ENCODE assay signal across 17 mouse cellular contexts in the genomic region with DNA sequence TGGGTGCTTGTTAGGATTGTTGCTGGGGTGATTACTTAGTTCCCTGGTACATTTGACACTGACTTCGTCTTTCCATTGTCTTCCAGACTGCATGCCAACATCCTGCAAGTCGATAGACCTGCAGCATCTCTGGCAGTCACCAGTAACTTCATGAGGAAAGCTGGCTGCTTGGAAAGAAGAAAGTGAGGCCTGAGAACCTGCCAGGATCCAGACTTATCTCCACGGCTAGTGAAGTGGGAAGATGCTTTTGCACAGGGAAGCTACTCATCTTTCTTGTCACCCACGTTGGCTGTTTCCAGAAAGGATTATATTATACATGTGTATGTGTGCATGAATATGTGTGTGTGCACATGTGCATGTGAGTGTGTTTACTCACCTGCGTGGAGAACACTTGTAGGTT.
"Had no signal": no experiment of that assay in that cellular context is flagged by ENCODE, and none has a peak within 500 bp of the region (broad histone marks: within the 10 kb centered on the region; RNA-seq: fewer than 3 reads in every experiment).

No protein-coding gene starts in this region.

- DNase-seq: gastrocnemius, adult 2 months; gastrocnemius, postnatal 10 days; gastrocnemius, postnatal 25 days; heart, adult 2 months; heart, postnatal 14 days; heart, postnatal 4 days; kidney, adult 18-20 months; kidney, adult 8-10 months; kidney, postnatal 10 days; kidney, postnatal 25 days; kidney, postnatal 4 days; layer of hippocampus, postnatal 36 days; left cerebral cortex, postnatal 4 days had no signal

- ATAC-seq: hindbrain, embryonic 16.5 days; inflammation-experienced regulatory T-cells, adult 6 months; intestine, embryonic 15.5 days; intestine, postnatal 0 days had no signal
